Mouse (Mus musculus) E14TG2a.4 (cell line): ENCODE results near the gene Wfdc12.

Source experiments
- H3K27me3 ChIP-seq: 2 replicates; pipeline ENCODE4 v1.6.1; 2014; ENCODE audit warnings: low read length, control low read depth; ENCODE audit not compliant: insufficient read depth
- H3K36me3 ChIP-seq: 2 replicates; pipeline ENCODE4 v1.6.1; 2014; ENCODE audit warnings: low read length, control low read depth; ENCODE audit not compliant: insufficient read depth
- H3K4me1 ChIP-seq: replicated peaks from 2 replicates; pipeline ENCODE4 v1.6.1; 2014; ENCODE audit warnings: low read depth, low read length, control low read depth
- H3K4me3 ChIP-seq: replicated peaks from 2 replicates; pipeline ENCODE4 v1.5.1; 2014; ENCODE audit warnings: mild to moderate bottlenecking, low read length
- H3K9me3 ChIP-seq: 2 replicates; pipeline ENCODE4 v1.6.1; 2014; ENCODE audit warnings: low read length, control low read depth
- CTCF ChIP-seq: conservative IDR thresholded peaks from 2 replicates; pipeline ENCODE4 v1.5.1; 2014; ENCODE audit warnings: low read length
- NANOG ChIP-seq: IDR thresholded peaks from 2 replicates; pipeline ENCODE4 v1.6.1; 2014; ENCODE audit warnings: borderline replicate concordance, low read length, mixed read lengths
- POU5F1 ChIP-seq: IDR thresholded peaks from 2 replicates; pipeline ENCODE4 v1.6.1; 2014; ENCODE audit warnings: low read length, borderline replicate concordance

Gene Wfdc12

DNA sequence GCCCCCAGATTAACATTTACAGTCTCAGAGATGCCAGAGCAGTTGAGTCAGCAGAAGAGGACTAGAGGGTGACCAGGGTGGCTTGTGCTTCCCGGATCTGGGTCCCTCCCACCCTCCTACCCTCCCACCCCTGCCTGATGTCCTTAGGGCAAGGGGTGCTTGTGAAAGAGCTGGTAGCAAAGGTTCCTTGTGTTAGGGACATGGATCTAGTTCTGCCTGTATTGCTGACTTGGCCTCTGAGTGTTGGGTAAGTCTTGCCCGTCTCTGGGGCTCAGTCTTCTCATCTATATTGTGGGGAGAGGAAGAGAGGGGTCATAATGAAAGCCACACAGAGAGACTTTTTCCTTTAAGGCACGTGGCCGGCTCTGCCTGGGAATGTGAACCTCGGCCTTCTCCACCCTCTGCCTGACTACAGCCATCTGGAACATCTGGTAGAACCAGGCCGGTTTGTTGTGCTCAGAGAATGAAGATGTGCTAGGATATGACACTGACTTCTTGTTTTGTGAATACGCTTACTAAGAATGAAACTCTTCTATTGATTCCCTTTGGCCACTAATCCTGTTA is 7.6 kb downstream of the Wfdc12 start, which contains the start of gene Wfdc5:
Gene Wfdc5 (minus strand): TSS at position 51 of the 564 bp plus-strand sequence.
- Histone ChIP-seq H3K27me3 (peaks cover 19% of the 10 kb centered on the region), H3K9me3 (no peaks in the 10 kb centered on the region), H3K36me3 (no peaks in the 10 kb centered on the region), H3K4me3 (no peak within 1 kb of the TSS), H3K4me1 (peaks cover 12% of the 10 kb centered on the region)
- TF ChIP-seq POU5F1, result no peak
- no peak for TF ChIP-seq NANOG
- no peak for TF ChIP-seq CTCF

- Histone ChIP-seq H3K27me3 (peaks cover 31% of the 10 kb centered on the region), H3K4me1 (peaks cover 12% of the 10 kb centered on the region), H3K36me3 (no peaks in the 10 kb centered on the region), H3K4me3 (no peak overlapping the region), H3K9me3 (no peaks in the 10 kb centered on the region)
- TF ChIP-seq NANOG (no peak), CTCF (no peak), POU5F1 (no peak)
These were observed 9.6 kb downstream of the Wfdc12 start for GRCm38 (mm10) chr2:164180770-164181169.

GRCm38 (mm10) chr2:164180124-164180523 is 10.3 kb downstream of the Wfdc12 start:
- Histone ChIP-seq H3K27me3 (peaks cover 33% of the 10 kb centered on the region), H3K9me3 (no peaks in the 10 kb centered on the region), H3K4me3 (no peak overlapping the region), H3K36me3 (no peaks in the 10 kb centered on the region), H3K4me1 (peaks cover 12% of the 10 kb centered on the region)
- TF ChIP-seq CTCF (peak; percentile 20; the same call in 1 of the 2 replicates), NANOG (no peak)

- H3K27me3 ChIP-seq, result peaks cover 39% of the 10 kb centered on the region
- H3K36me3 ChIP-seq, result no peaks in the 10 kb centered on the region
- TF ChIP-seq POU5F1, result no peak
- TF ChIP-seq CTCF, result no peak
- TF ChIP-seq NANOG, result no peak
- H3K4me1 ChIP-seq, result no peaks in the 10 kb centered on the region
- no peaks in the 10 kb centered on the region for H3K9me3 ChIP-seq
- H3K4me3 ChIP-seq, result no peak overlapping the region
These were observed 12.6 kb downstream of the Wfdc12 start for GRCm38 (mm10) chr2:164177831-164178230.

GRCm38 (mm10) chr2:164175850-164176249 is 14.6 kb downstream of the Wfdc12 start:
- TF ChIP-seq POU5F1, result no peak
- TF ChIP-seq NANOG, result no peak
- no peak for TF ChIP-seq CTCF
- H3K36me3 ChIP-seq, result no peaks in the 10 kb centered on the region
- no peak overlapping the region for H3K4me3 ChIP-seq
- H3K9me3 ChIP-seq, result no peaks in the 10 kb centered on the region
- peaks cover 8% of the 10 kb centered on the region for H3K4me1 ChIP-seq
- H3K27me3 ChIP-seq, result peaks cover 48% of the 10 kb centered on the region

DNA sequence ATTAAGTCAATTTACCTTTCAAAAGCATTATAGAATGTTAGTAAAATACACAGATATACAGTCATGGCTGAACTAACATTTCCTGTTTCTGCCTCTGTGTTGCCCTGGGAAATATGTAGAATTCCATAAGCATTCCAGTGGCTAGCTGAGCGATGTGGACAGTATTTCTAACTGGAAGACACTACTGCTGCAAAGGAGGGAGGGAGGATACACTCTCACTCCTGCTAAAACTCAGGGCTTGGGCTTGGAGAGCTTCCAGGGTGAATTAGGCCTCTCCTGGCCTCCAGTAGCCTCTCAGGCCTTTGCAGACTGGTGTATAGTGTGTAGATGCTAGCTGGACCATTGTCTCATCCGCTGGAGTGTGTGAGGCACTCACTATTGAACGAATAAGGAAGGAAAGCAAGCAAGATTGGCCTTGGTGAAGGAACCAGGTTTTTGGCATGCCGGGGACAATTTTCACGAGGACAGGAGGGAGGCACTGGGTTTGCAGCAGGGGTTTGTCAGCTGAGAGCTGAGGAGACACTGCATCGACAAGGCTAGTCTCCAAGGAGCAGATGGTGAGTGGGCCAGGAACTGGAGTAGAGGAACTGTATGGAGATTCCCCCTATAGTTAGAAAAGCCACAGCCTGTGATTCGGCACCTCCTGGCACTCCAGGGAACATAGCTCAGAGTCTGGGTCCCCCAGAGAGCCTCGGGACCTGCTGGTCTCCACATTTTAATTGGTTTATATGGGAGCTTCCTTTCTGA is 15.6 kb downstream of the Wfdc12 start:
- H3K9me3 ChIP-seq, result no peaks in the 10 kb centered on the region
- TF ChIP-seq NANOG (no peak), CTCF (no peak), POU5F1 (no peak)
- H3K4me3 ChIP-seq, result no peak overlapping the region
- peaks cover 58% of the 10 kb centered on the region for H3K27me3 ChIP-seq
- H3K4me1 ChIP-seq, result peaks cover 11% of the 10 kb centered on the region
- no peaks in the 10 kb centered on the region for H3K36me3 ChIP-seq

DNA sequence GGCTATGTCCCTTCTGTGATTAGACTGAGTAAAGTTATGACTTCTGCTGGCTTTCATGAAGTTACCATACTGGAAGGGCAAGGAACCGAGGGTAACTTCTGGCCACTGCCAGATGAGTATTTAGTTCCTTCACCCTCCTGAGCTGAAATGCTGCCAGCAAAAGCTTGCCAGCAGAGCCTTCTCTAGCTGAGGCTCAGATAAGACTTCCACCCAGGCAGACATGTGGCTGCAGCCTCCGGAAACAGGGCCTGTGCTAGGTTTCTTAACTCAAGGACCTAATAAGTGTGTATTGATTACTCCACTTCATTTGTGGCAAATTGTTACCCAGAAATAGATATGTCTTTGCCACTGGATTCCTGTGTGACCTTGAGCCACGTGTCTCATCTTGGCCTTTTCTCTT is 17.0 kb downstream of the Wfdc12 start:
- TF ChIP-seq POU5F1 (no peak), CTCF (no peak), NANOG (no peak)
- no peaks in the 10 kb centered on the region for H3K9me3 ChIP-seq
- H3K27me3 ChIP-seq, result peaks cover 69% of the 10 kb centered on the region
- H3K4me3 ChIP-seq, result no peak overlapping the region
- H3K36me3 ChIP-seq, result no peaks in the 10 kb centered on the region
- peaks cover 11% of the 10 kb centered on the region for H3K4me1 ChIP-seq

DNA sequence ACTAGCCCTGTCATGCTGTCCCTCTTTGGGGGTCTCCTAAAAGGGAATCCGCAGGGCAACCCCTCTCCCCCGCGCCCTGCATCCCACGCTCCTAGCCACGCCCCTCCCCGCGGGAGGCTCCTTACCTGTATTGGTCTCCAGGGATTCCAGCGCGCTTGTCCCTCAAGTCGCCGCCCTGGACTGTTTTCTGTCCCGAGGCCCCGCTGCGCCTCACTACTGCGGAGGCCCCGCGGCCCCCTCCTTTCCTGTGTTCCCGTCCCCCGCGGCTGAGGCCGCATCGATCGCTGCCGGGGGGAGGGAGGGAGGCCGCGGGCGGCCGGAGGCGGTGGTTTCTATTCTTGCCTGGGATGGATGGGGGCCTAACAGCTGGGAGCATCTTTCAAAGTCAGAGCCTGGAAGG is 19.5 kb downstream of the Wfdc12 start, which contains the start of gene Kcns1:
Gene Kcns1 (minus strand): TSS at position 212 of the 400 bp plus-strand sequence.
- Histone ChIP-seq H3K27me3 (peaks cover 76% of the 10 kb centered on the region), H3K4me1 (peaks cover 16% of the 10 kb centered on the region), H3K9me3 (no peaks in the 10 kb centered on the region), H3K4me3 (peak within 1 kb of the TSS; percentile 66), H3K36me3 (no peaks in the 10 kb centered on the region)
- TF ChIP-seq NANOG (no peak), CTCF (no peak)
